Mouse (Mus musculus) limb, embryonic 11.5 days (tissue): Measurements from ENCODE around the gene Stxbp1. TPM values are rescaled to one million over a fixed set of nuclear protein-coding genes. Genes with fewer than 3 reads are reported as not detected.
A peak's percentile ranks its signal among the peaks of the same experiment; 100 is the strongest.

Experiments
- ATAC-seq: fragments of 200-750 bp; cut with Nextera tagmentation; 2 replicates; pipeline ENCODE4 v1.8.0; 2017; ENCODE audit warnings: low read depth; ENCODE audit not compliant: insufficient number of reproducible peaks, low FRiP score, low TSS enrichment
- DNase-seq: peaks from one replicate; pipeline ENCODE4 v3.0.0-alpha.2; 2015; ENCODE audit warnings: low spot score
- H3K27ac ChIP-seq: fragments of 300-500 bp; sonication (generic); replicated peaks from 2 replicates; pipeline ENCODE4 v1.5.1; 2014; ENCODE audit warnings: low read depth, mild to moderate bottlenecking, low read length
- H3K27me3 ChIP-seq: fragments of 300-500 bp; sonication (generic); 2 replicates; pipeline ENCODE4 v1.6.1; 2014; ENCODE audit warnings: mild to moderate bottlenecking, low read length, mixed read lengths; ENCODE audit not compliant: control insufficient read depth, insufficient read depth
- H3K36me3 ChIP-seq: fragments of 300-500 bp; sonication (generic); 2 replicates; pipeline ENCODE4 v1.6.1; 2014; ENCODE audit warnings: mild to moderate bottlenecking, low read length, moderate library complexity, mixed read lengths; ENCODE audit not compliant: control insufficient read depth, insufficient read depth
- H3K4me1 ChIP-seq: fragments of 300-500 bp; sonication (generic); 2 replicates; pipeline ENCODE4 v1.6.1; 2014; ENCODE audit warnings: low read length, mixed read lengths; ENCODE audit not compliant: control insufficient read depth, insufficient read depth
- H3K4me2 ChIP-seq: fragments of 300-500 bp; sonication (generic); 2 replicates; pipeline ENCODE4 v1.6.1; 2014; ENCODE audit warnings: low read depth, mild to moderate bottlenecking, moderate library complexity; ENCODE audit not compliant: severe bottlenecking
- H3K4me3 ChIP-seq: fragments of 300-500 bp; sonication (generic); 2 replicates; pipeline ENCODE4 v1.5.1; 2014; ENCODE audit warnings: low read depth, low read length
- H3K9ac ChIP-seq: fragments of 300-500 bp; sonication (generic); 2 replicates; pipeline ENCODE4 v1.6.1; 2014; ENCODE audit warnings: mild to moderate bottlenecking, low read length
- H3K9me3 ChIP-seq: fragments of 300-500 bp; sonication (generic); 2 replicates; pipeline ENCODE4 v1.6.1; 2016; ENCODE audit warnings: low read length; ENCODE audit not compliant: control insufficient read depth
- WGBS: fragments of 180-500 bp; shearing (Covaris S2); extraction: QIAGEN DNeasy Blood & Tissue Kit; methylation state at CpG from one replicate; pipeline ENCODE4 v1.1.7; 2014; 5-methylcytosine and 5-hydroxymethylcytosine counted together
- polyA plus RNA-seq: library from polyadenylated mRNA; unstranded; fragments of >200 nt; fragmentation: Nextera tagmentation; extraction: Ambion mirVana; gene quantifications from 2 replicates; pipeline ENCODE4 v1.2.1, GENCODE M21; 2014

The Stxbp1 gene
- polyA plus RNA-seq, 1 experiment from 2014 or later: 15.2 TPM

- Histone ChIP-seq H3K36me3 (no peaks in the 10 kb centered on the region), H3K4me3 (no peak overlapping the region), H3K4me1 (peaks cover 7% of the 10 kb centered on the region), H3K9ac (no peak overlapping the region), H3K4me2 (no peak overlapping the region), H3K27me3 (no peaks in the 10 kb centered on the region), H3K9me3 (no peaks in the 10 kb centered on the region), H3K27ac (no peak overlapping the region)
- whole genome bisulfite sequencing: 49% methylated on average over 8 of the region's 8 CpGs
- no peak for DNase-seq
- no peak for ATAC-seq
Observed at GRCm38 (mm10) chr2:32824181-32824580, 22.9 kb downstream of the Stxbp1 start.

DNA sequence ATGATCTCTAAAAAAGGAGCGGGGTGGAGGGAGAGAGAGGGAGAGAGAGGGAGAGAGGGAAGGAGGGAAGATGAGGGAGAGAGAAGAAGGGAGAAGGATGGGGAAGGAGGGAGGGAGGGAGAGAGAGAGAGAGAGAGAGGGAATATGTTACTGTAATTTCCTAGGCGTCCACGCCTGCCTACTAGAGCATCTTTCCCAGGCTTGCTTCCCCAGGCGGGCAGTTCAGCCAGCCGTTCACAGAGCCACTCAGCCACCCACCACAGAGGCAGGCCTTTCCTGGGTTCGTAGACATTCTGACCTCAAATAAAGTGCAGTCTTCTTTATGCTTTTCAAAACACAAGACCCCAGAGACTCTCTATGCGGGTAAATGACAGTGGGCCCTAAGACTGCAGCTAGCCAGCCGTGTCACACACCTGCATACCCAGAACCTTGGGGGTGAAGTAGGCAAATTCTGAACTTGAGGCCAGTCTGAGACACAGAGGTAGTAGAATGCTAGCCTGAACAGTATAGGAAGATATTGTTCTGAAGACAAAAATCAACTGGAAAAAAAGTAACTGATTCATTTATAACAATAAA is 23.4 kb downstream of the Stxbp1 start:
- Histone ChIP-seq H3K4me1 (peaks cover 7% of the 10 kb centered on the region), H3K27me3 (no peaks in the 10 kb centered on the region), H3K27ac (no peak overlapping the region), H3K4me2 (no peak overlapping the region), H3K9me3 (no peaks in the 10 kb centered on the region), H3K4me3 (no peak overlapping the region), H3K36me3 (no peaks in the 10 kb centered on the region), H3K9ac (no peak overlapping the region)
- ATAC-seq: no peak
- DNase-seq: no peak
- whole genome bisulfite sequencing: 67% methylated on average over 8 of the region's 8 CpGs

GRCm38 (mm10) chr2:32823153-32823552 is 23.9 kb downstream of the Stxbp1 start:
- no peak for ATAC-seq
- H3K9ac ChIP-seq: no peak overlapping the region
- WGBS: 36% methylated on average over 11 of the region's 11 CpGs
- peaks cover 7% of the 10 kb centered on the region for H3K4me1 ChIP-seq
- H3K36me3 ChIP-seq: no peaks in the 10 kb centered on the region
- no peak for DNase-seq
- H3K27ac ChIP-seq: no peak overlapping the region
- no peak overlapping the region for H3K4me2 ChIP-seq
- H3K9me3 ChIP-seq: no peaks in the 10 kb centered on the region
- H3K4me3 ChIP-seq: no peak overlapping the region
- no peaks in the 10 kb centered on the region for H3K27me3 ChIP-seq

- no peaks in the 10 kb centered on the region for H3K9me3 ChIP-seq
- H3K4me2 ChIP-seq: no peak overlapping the region
- no peak overlapping the region for H3K27ac ChIP-seq
- H3K4me1 ChIP-seq: peaks cover 8% of the 10 kb centered on the region
- DNase-seq (no peak), ATAC-seq (no peak)
- 75% methylated on average over 6 of the region's 6 CpGs for whole genome bisulfite sequencing
- H3K36me3 ChIP-seq: no peaks in the 10 kb centered on the region
- no peaks in the 10 kb centered on the region for H3K27me3 ChIP-seq
- no peak overlapping the region for H3K9ac ChIP-seq
- H3K4me3 ChIP-seq: no peak overlapping the region
Observed at GRCm38 (mm10) chr2:32822643-32823042, 24.4 kb downstream of the Stxbp1 start.

- no peak overlapping the region for H3K27ac ChIP-seq
- H3K4me3 ChIP-seq: no peak overlapping the region
- H3K4me2 ChIP-seq: no peak overlapping the region
- no peak for ATAC-seq
- peaks cover 16% of the 10 kb centered on the region for H3K4me1 ChIP-seq
- WGBS: 73% methylated on average over 11 of the region's 11 CpGs
- no peaks in the 10 kb centered on the region for H3K27me3 ChIP-seq
- no peaks in the 10 kb centered on the region for H3K36me3 ChIP-seq
- H3K9ac ChIP-seq: no peak overlapping the region
- no peaks in the 10 kb centered on the region for H3K9me3 ChIP-seq
- DNase-seq: peak; percentile 51
Observed at GRCm38 (mm10) chr2:32821041-32821802, 25.8 kb downstream of the Stxbp1 start.

DNA sequence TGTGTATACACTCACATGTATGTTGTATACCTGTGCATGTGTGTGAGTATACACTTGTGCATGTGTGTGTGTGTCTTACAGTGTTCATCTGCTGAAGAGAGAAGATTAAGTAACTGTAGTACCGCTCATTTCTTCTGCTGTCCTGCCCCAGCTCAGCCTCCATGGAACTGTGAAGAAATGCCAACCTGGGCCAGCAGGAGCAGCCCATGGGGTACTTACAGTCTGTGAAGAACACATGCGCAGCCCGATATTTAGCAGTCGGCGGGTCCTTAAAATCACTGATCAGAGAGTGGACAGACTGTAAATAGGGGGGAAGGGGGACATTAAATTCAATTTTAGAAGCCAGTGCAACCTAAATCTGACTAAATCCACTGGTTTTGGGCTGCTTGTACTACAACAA is 28.8 kb downstream of the Stxbp1 start:
- no peaks in the 10 kb centered on the region for H3K27me3 ChIP-seq
- no peak overlapping the region for H3K9ac ChIP-seq
- ATAC-seq (no peak), DNase-seq (no peak)
- no peak overlapping the region for H3K4me3 ChIP-seq
- no peaks in the 10 kb centered on the region for H3K36me3 ChIP-seq
- H3K4me1 ChIP-seq: peaks cover 14% of the 10 kb centered on the region; the same call in 1 of the 2 replicates
- no peak overlapping the region for H3K27ac ChIP-seq
- WGBS: 92% methylated on average over 5 of the region's 5 CpGs
- no peaks in the 10 kb centered on the region for H3K9me3 ChIP-seq
- no peak overlapping the region for H3K4me2 ChIP-seq

GRCm38 (mm10) chr2:32817589-32817988 is 29.5 kb downstream of the Stxbp1 start:
- H3K27me3 ChIP-seq: no peaks in the 10 kb centered on the region
- peak overlapping the region; percentile 59; the same call in 1 of the 2 replicates for H3K27ac ChIP-seq
- H3K4me1 ChIP-seq: peaks cover 12% of the 10 kb centered on the region; the same call in 1 of the 2 replicates
- 66% methylated on average over 7 of the region's 7 CpGs for WGBS
- no peak overlapping the region for H3K4me3 ChIP-seq
- ATAC-seq: no peak
- no peak overlapping the region for H3K9ac ChIP-seq
- H3K4me2 ChIP-seq: no peak overlapping the region
- H3K36me3 ChIP-seq: no peaks in the 10 kb centered on the region
- H3K9me3 ChIP-seq: no peaks in the 10 kb centered on the region
- no peak for DNase-seq

DNA sequence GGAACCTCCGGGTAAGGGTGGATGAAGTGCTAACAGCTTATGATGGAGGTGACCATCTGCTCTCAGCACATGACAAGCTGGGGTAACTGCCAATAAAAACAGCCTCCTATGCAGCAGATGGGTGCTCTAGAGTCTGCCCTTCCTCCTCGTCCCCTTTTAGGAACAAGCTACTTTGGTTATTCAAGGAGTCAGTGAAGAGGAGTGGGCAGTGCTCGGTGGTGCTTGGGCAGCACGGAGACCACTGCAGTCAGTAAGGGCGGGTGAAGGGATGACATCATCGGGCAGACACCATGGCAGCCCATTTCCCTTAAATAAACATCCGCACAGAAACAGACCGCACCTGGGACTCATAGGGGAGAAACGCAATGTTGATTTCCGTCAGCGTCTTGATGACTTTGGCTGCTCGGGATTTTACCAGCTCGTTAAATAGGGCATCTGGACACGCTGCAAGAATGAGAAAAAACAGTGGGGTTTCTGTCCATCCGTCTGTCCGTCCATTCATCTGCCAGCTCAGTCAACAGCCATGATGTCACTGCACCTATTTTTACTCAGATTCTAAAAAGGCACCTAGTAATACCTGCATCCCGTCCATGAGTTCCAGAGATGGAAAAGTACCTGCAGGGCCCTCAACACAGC is 30.0 kb downstream of the Stxbp1 start:
- Histone ChIP-seq H3K4me2 (no peak overlapping the region), H3K27ac (peak overlapping the region; percentile 59), H3K9me3 (no peaks in the 10 kb centered on the region), H3K36me3 (no peaks in the 10 kb centered on the region), H3K4me1 (peaks cover 9% of the 10 kb centered on the region; the same call in 1 of the 2 replicates), H3K27me3 (no peaks in the 10 kb centered on the region), H3K9ac (no peak overlapping the region), H3K4me3 (no peak overlapping the region)
- ATAC-seq: no peak
- 47% methylated on average over 17 of the region's 17 CpGs for WGBS
- peak; percentile 46 for DNase-seq
